Mouse (Mus musculus) bone marrow macrophage, adult 2 months (primary cell): ENCODE measurements around the gene Galnt17. TPM values are rescaled to one million over a fixed set of nuclear protein-coding genes. Genes with fewer than 3 reads are reported as not detected.

Experiments
- H3K27ac ChIP-seq: 2 replicates; pipeline ENCODE4 v1.5.1; 2012; ENCODE audit warnings: low read depth, low read length; ENCODE audit not compliant: insufficient read depth
- H3K4me1 ChIP-seq: 2 replicates; pipeline ENCODE4 v1.6.1; 2012; ENCODE audit warnings: low read length; ENCODE audit not compliant: control insufficient read depth, insufficient read depth
- H3K4me3 ChIP-seq: 2 replicates; pipeline ENCODE4 v1.5.1; 2012; ENCODE audit warnings: mild to moderate bottlenecking, low read length, moderate library complexity; ENCODE audit not compliant: insufficient read depth
- CTCF ChIP-seq: IDR thresholded peaks from 2 replicates; pipeline ENCODE4 v1.5.1; 2012; ENCODE audit warnings: low read depth, mild to moderate bottlenecking, low read length, moderate library complexity
- POLR2A ChIP-seq: IDR thresholded peaks from 2 replicates; pipeline ENCODE4 v1.6.1; 2012; ENCODE audit warnings: mild to moderate bottlenecking, low read depth, low read length, borderline replicate concordance
- polyA plus RNA-seq: library from polyadenylated mRNA; stranded (reverse); fragments of >200 nt; gene quantifications from 2 replicates; pipeline ENCODE4 v1.2.4, GENCODE M21; 2012; ENCODE audit not compliant: missing spikeins, insufficient read depth, insufficient read length

Galnt17 gene
- polyA plus RNA-seq, 1 experiment: not detected

DNA sequence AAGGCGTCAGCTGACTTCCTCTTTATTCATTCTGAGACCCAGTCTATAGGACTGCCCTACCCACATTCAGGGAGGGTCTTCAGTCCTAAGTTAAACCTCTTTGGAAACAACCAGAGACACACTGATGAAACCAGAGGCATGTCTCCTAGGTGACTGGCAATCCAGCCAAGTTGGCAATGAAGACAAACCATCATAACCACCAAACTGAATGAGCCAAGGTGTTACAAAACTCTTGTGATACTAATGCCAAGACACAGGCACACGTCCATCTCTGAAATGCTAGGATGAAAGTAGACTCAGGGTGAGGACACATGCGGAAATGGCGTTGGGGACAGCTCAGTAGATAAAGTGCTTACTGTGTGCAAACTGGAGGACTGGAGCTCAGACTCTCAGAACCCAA is 211.5 kb downstream of the Galnt17 start:
- Histone ChIP-seq H3K4me3 (no peak overlapping the region), H3K4me1 (no peaks in the 10 kb centered on the region), H3K27ac (no peak overlapping the region)
- TF ChIP-seq POLR2A: no peak
- TF ChIP-seq CTCF: no peak

GRCm38 (mm10) chr5:131095635-131096034 is 212.7 kb downstream of the Galnt17 start:
- Histone ChIP-seq H3K4me3 (no peak overlapping the region), H3K4me1 (no peaks in the 10 kb centered on the region), H3K27ac (no peak overlapping the region)
- TF ChIP-seq POLR2A (no peak), CTCF (no peak)

DNA sequence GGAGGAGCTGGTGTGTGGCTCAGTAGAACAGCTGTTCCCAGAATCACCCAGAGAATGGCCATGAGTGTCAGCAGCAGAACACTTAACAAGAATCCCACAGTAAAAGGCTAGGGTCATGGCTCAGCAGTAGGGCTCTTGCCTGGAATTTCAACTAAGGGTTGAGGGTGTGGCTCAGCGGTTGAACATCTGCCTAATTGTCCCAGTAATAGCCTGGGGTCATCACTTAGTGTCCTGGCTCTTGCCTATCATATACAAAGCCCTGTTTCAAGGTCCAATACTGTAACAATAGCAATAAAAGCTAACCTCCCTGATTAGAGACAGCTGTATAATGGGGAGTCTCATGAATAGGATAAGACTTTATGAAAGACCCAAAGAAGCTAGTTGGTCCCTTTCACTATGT is 213.5 kb downstream of the Galnt17 start:
- no peak for TF ChIP-seq POLR2A
- TF ChIP-seq CTCF: no peak
- H3K4me1 ChIP-seq: no peaks in the 10 kb centered on the region
- no peak overlapping the region for H3K27ac ChIP-seq

GRCm38 (mm10) chr5:131094138-131094537 is 214.2 kb downstream of the Galnt17 start:
- H3K4me1 ChIP-seq: no peaks in the 10 kb centered on the region
- TF ChIP-seq CTCF: no peak
- TF ChIP-seq POLR2A: no peak
- H3K27ac ChIP-seq: no peak overlapping the region
- no peak overlapping the region for H3K4me3 ChIP-seq

More for the DNA sequence above, 213.5 kb downstream of the Galnt17 start:
- no peak overlapping the region for H3K4me3 ChIP-seq

DNA sequence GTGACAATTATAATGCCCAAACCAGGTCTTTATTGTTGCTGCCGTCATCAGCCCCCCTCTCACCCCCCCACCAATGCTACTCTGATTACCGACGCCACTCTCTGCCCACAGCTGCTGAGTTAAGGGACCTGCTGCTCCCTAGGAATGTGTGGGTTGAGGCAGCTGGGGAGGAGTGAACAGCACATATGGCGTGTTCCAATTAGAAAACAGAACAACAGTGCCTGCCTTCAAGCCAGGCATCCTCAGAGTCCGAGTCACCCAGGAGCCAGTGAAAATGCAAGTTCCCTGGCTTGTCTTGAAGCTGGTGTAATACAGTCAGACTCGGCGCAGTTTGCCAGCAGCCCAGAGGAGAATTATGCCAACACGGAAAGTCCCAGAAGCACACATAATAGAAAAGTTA is 218.4 kb downstream of the Galnt17 start:
- H3K27ac ChIP-seq: no peak overlapping the region
- no peak overlapping the region for H3K4me3 ChIP-seq
- no peaks in the 10 kb centered on the region for H3K4me1 ChIP-seq
- no peak for TF ChIP-seq POLR2A
- TF ChIP-seq CTCF: no peak

DNA sequence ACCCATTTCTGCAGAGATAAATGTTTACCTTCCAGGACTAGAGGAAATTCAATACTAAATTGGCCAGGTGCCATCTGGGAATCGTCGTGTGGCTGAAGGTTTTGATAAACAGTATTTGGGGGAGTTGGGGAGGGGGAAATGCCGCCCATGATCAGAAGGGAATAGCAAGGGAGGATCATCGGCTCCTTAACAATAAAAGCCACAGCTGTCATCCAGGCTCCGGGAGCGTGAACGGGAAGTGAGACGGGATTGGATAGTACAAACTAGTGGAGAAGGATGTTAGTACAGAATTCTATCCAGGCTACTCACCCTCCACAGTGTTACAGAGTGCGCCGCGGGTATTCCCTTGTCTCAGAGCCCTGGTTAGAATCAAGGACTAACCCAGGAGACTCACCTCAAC is 219.4 kb downstream of the Galnt17 start:
- no peak overlapping the region for H3K4me3 ChIP-seq
- TF ChIP-seq POLR2A: no peak
- TF ChIP-seq CTCF: no peak
- no peaks in the 10 kb centered on the region for H3K4me1 ChIP-seq
- H3K27ac ChIP-seq: no peak overlapping the region

DNA sequence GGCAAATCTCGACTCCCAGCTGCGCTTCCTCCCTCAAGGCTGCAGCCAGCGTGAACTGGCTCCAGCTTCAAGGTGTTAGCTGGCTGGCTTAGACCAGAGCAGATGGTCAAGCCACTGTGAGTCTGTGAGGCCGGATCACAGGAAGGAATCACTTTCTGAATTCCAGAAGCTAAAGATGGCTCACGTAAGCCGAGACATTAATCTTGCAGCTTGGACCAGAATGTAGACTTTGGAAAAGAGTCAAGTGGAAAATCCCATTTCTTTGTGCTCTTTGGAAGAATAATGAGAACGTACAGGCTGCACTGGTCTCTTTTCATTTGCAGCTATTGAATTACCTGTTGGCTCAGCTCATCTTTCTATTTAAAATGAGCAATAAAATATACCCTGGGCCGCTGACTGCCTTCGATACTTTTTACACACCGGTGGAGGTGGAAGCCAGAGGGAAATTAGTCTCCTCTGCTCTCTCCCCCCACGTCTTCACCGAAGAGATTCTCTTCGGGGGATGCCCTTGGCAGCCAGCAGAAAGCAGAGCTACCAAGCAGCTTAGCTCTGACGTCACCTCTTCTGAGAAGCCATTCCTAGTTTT is 225.1 kb downstream of the Galnt17 start:
- TF ChIP-seq POLR2A (no peak), CTCF (no peak)
- Histone ChIP-seq H3K27ac (no peak overlapping the region), H3K4me3 (no peak overlapping the region), H3K4me1 (no peaks in the 10 kb centered on the region)

DNA sequence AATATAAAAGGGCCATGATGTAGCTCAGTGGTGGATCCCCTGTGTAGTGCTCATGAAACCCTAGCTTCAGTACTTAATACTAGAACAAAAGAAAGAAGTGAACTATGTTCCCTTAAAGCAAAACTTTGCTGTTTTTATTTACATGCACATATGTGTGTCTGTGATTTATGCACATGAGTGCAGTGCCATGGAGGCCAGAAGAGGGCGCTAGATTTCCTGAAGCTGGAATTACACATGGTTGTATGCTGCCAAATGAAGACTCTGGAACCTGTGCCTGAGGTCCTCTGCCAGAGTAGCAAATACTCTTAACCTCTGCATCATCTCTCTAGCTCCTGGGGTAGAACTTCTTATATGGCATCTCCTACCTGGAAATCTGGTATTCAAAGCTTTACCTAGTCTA is 230.6 kb downstream of the Galnt17 start:
- Histone ChIP-seq H3K4me1 (no peaks in the 10 kb centered on the region), H3K27ac (no peak overlapping the region), H3K4me3 (no peak overlapping the region)
- TF ChIP-seq CTCF (no peak), POLR2A (no peak)

GRCm38 (mm10) chr5:131075795-131076194 is 232.5 kb downstream of the Galnt17 start:
- Histone ChIP-seq H3K4me3 (no peak overlapping the region), H3K27ac (no peak overlapping the region), H3K4me1 (no peaks in the 10 kb centered on the region)
- TF ChIP-seq POLR2A (no peak), CTCF (no peak)

DNA sequence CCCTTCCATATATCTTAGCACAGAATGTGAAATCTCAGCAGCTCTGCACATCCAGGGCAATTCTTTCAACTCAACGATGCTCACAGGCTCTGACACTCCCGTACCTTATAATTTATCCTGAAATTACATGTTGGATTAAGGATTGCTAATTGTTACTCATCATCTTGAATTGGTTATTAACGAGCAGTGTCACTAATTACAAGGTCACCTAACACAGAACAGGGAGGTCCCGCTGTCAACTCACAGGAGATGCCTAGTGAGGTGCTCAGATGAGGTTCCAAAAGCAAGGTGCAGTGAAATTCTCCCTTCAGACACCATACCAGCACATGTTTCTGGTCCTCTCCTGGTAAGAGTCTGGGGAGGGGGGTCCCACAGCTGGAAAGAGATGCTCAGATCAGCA is 234.0 kb downstream of the Galnt17 start:
- Histone ChIP-seq H3K4me1 (no peaks in the 10 kb centered on the region), H3K4me3 (no peak overlapping the region), H3K27ac (no peak overlapping the region)
- TF ChIP-seq CTCF: no peak

GRCm38 (mm10) chr5:131065174-131065573 is 243.1 kb downstream of the Galnt17 start:
- Histone ChIP-seq H3K4me1 (no peaks in the 10 kb centered on the region), H3K27ac (no peak overlapping the region), H3K4me3 (no peak overlapping the region)
- TF ChIP-seq POLR2A: no peak
- TF ChIP-seq CTCF: no peak
